Mouse (Mus musculus): ENCODE data around the gene Dbr1. TPM values are rescaled to one million over a fixed set of nuclear protein-coding genes. Genes with fewer than 3 reads are reported as not detected.
A peak's percentile ranks its signal among the peaks of the same experiment; 100 is the strongest.

Gene Dbr1
- total and polyA plus RNA-seq, 3 experiments, result 11.9 to 13.9 (median 12.9) TPM

DNA sequence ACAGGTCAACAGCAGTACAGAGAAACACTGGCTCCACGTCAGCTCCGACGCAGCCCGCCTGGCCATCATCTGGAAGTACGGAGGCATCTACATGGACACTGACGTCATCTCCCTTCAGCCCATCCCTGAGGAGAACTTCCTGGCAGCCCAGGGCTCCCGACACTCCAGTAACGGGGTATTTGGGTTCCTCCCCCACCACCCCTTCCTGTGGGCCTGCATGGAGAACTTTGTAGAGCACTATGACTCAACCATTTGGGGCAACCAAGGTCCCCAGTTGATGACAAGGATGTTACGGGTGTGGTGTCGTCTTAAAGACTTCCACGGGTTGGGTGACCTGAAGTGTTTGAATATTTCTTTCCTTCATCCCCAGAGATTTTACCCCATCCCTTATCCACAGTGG is 44.6 kb downstream of the Dbr1 start:
- no peak for DNase-seq

DNA sequence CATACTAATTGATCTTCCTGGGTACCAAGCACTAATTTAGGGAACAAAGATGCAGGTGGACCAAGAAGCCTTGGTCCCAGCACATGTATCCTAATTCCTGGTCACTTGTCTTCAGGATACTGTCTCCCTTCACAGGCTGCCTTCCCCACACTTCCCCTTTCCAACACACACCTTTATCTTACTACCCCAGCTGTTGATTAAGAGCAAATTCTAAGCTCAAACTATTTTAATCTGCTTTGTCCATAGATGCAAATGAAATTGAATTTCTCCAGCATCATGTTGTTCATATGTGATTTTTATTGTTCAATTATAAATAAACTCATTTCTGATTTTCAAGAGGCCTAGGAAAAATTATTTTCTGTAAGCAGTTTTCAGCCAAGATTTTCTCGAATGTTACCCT is 46.4 kb downstream of the Dbr1 start:
- no peak for DNase-seq

DNA sequence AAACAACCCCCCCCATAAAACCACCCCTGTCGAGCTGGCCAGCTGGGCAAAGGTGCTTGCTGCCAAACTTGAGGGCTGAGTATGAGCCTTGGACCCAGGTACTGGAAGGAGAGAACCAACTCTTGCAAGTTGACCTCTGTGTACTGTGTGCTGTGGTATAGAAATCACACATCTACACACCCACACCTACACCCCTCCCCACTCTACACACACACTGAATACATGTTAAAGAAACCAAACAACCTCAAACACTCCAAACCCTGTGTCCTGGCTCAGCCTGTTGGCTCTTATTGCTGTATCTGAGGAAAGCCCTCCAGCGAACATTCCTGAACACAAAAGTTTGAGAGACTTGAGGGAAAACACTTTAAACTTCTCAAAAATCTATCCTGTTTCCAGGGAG is 47.4 kb downstream of the Dbr1 start:
- no peak for DNase-seq

DNA sequence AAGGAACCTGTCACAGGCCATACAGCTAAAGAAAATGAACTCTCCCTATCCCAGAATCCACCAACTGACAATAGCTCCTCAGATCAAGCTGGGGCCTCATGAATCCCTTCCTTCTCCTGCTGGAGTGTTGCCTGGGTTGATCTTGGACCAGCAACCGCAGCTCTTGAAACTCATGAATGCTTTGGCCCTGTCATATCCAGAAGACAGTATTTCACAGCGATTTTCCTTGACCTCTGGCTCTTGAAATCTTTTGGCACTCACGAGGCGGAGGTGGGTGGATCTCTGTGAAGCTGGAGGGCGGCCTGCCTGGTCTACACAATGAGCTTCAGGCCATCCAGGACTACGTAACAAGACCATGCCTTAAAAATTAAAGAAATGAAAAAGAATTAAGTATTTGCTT is 48.5 kb downstream of the Dbr1 start:
- peak; percentile 80 for DNase-seq

DNA sequence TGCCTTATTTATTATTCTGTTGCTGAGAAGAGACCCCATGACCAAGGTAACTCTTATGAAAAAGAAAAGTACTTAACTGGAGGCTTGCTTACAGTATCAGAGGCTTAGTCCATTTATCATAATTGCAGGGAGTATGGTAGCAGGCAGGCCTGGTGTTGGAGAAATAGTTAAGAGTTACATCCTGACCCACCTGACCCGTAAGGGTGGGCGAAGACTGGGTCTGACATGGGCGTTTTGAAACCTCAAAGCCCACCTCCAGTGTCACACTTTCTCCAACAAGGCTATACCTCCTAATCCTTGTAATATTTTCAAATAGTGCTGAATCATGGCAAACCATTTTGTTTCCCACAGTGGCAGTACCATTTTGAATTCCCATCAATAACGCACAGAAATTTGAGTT is 53.0 kb downstream of the Dbr1 start:
- no peak for DNase-seq

DNA sequence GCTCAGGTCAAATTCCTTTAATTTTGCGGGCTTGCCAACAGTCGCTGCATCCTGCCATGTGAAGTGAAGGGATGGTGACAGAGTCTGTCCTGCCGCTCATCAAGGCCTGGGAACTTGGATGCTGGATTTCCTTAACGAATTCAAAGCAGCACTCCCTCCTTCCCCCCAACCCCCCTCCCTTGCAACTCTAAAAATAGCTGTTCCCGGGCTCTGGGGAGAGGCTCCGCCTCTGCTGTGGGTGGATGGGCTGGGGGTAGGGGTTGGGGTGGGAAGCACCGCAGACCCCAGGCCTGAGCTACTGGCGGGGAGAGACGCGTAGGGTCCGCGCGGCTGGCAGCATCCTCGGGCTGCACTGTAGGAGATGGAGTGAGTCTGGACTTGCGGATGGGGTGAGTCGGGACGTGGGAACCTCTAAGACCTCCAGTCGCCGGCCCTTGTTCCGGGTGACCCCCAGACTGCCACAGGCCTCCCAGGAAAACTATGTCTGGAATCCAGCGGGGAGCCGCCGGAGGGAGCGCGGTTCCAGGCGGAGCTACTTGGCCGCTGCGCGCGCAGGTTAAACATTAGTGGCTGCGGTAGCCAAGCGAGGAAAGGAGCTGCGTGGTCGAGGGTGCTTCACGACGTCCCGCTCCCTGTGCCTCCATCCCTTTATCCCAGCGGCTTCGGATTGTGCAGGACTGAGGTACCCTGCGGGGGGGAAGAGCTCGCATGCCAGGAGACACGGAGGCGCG is 53.8 kb downstream of the Dbr1 start, which contains the start of gene Dzip1l:
Dzip1l (plus strand) TSS at position 216 of the 731 bp plus-strand sequence.
- DNase-seq, result peak; percentile 78

DNA sequence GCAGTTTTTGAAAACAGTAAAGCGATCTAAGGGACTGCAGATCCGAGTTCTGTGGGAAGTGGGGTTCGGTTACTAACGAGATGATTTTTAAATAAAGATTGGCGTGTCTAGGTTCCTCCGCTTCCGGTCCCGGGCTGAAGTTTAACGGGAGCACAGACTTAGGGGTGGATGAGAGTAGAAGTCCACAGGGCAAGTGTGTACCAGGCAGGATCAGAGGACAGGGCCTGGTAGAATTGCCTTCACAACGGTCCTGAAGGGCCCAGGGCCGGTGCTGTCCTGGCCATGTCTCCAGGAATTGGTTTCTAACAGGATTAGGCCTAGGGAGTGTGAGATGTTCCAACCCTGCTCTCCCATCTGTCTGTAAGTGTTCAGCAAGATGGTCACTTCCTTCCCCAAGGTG is 54.5 kb downstream of the Dbr1 start:
- DNase-seq, result peak; percentile 32

DNA sequence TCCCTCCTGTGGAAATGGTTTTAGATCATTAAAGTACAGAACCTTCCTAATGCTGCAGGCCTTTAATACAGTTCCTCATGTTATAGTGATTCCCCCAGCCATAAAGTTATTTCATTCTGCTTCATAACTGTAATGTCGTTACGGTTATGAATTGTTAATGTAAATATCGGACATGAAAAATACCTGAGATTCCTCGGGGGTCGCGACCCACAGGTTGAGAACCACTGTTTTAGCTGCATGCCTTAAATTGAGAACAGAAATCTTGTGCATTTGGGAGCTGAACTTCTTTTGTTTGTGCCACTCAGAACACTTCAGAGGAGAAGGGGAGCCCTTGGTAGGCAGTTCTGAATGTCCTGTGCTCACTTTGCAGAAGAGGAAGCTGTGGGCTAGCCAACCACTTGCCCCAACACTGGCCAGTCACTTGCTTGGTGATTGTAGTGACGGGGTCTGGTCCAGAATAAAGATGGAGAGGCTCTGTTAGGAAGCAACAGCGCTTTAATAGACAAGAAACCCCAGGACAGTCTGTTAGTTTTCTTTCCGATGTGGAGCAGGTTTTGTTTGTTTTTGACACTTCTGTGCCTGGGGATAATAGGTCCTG is 55.0 kb downstream of the Dbr1 start:
- DNase-seq, result no peak

DNA sequence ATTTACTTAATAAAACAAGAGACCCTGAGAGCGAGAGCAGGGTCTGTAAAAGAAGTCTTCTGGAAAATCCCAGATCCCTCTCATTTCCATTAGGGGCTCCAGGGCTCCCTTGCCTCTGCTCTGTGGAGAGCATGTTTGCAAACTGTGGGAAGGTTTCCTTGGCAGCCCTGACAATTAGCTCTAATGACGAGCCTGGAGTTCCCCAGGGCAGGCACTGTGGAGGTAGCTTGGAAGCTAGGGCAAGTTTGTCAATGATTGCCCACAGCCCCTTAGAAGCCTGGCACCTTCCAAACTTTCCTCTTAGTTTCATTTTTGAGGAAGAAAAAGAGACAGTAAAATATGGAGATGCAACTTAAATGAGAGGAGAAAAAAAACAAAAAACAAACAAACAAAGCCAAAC is 56.2 kb downstream of the Dbr1 start:
- no peak for DNase-seq

DNA sequence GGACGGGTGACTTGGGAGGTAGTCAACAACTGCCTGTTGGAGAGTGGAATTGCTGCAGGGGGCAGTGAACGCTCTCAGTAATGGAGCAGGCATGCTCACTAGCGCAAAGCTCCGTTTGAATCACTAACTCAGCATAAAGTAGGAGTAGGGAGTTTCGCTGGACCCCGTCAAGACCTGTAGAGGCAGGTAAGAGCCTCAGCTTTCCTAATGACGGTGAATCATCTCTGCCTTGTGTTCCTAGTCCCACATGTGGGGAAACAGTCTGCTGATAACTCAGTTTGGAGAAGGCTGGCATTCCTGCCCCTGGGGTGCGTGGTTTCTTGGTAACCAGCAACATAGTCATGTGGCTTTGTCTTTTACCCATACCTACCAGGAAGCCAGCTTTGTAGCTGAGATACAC is 56.7 kb downstream of the Dbr1 start:
- no peak for DNase-seq

Other genes starting within 250 kb of the Dbr1 start
- gene Esyt3, start 217.2 kb upstream of the Dbr1 start, total RNA-seq (2021), result under 1 TPM; 0.29 to 0.90 TPM
- 0.30 and 0.50 TPM in 2 replicates for gene Esyt3, start 217.2 kb upstream of the Dbr1 start, polyA plus RNA-seq (2012; rRNA removed)
- gene Mras, start 138.4 kb upstream of the Dbr1 start, total RNA-seq (2021), result 10 to 100 TPM; 61.0 to 61.1 TPM
- gene Mras, start 138.4 kb upstream of the Dbr1 start, polyA plus RNA-seq (2012; rRNA removed), result 31.4 and 33.1 TPM in 2 replicates
- not detected for gene Nme9, start 124.3 kb upstream of the Dbr1 start, total RNA-seq (2021)
- gene Nme9, start 124.3 kb upstream of the Dbr1 start, polyA plus RNA-seq (2012; rRNA removed), result not detected in 2 replicates
- 10 to 100 TPM; 25.3 to 33.5 TPM for gene Armc8, start 6.9 kb upstream of the Dbr1 start, total RNA-seq (2021)
- 7.9 and 8.8 TPM in 2 replicates for gene Armc8, start 6.9 kb upstream of the Dbr1 start, polyA plus RNA-seq (2012; rRNA removed)
- gene A4gnt, start 36.7 kb downstream of the Dbr1 start, total RNA-seq (2021), result not detected
- gene A4gnt, start 36.7 kb downstream of the Dbr1 start, polyA plus RNA-seq (2012; rRNA removed), result not detected in 2 replicates
- gene Dzip1l, start 53.7 kb downstream of the Dbr1 start, total RNA-seq (2021), result 1 to 10 TPM; 3.7 to 6.8 TPM
- gene Dzip1l, start 53.7 kb downstream of the Dbr1 start, polyA plus RNA-seq (2012; rRNA removed), result 2.5 and 4.0 TPM in 2 replicates
- gene Cldn18, start 141.5 kb downstream of the Dbr1 start, total RNA-seq (2021), result not detected
- gene Cldn18, start 141.5 kb downstream of the Dbr1 start, polyA plus RNA-seq (2012; rRNA removed), result 0.17 TPM in 1 of 2 replicates, not detected in the other

All from adrenal gland, adult 2 months (tissue).